Mouse (Mus musculus) mouse embryonic stem cell (cell line): Measurements from ENCODE around the gene Tekt3.

Source experiments
- in situ Hi-C, 2 experiments: fragments of 300-500 bp; cut with MboI; formaldehyde crosslinking; loops; 1 replicate in 1 of 2; 3 replicates in 1 of 2; pipeline ENCODE4 v1.14.3; 2019 to 2020; ENCODE audit warnings: low sequenced_read_pairs in 2 of 2, low pct_unique_long_range_greater_than_20kb in 1 of 2, mixed read lengths in 1 of 2; ENCODE audit not compliant: unreplicated experiment in 1 of 2

The Tekt3 gene

DNA sequence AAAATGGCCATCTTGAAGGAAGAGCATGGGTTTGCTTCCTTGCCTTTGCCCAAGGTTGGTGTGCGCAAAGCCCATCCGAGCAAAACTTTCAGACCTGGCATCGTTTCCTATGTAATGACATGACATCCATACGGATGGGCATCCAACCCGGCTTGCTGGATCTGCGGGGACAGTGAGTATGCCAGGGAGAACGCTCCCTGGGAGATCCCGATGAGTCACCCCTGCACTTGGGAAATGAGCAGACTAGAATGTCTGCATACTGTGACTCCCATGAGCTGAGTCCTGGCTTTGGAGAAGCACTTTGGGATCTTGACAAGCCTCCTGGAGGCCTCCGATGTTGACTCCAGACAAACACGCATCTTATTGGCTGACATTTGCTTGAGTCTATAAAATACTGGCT is 9.5 kb upstream of the Tekt3 start:
- in situ Hi-C loops: no loop called here

DNA sequence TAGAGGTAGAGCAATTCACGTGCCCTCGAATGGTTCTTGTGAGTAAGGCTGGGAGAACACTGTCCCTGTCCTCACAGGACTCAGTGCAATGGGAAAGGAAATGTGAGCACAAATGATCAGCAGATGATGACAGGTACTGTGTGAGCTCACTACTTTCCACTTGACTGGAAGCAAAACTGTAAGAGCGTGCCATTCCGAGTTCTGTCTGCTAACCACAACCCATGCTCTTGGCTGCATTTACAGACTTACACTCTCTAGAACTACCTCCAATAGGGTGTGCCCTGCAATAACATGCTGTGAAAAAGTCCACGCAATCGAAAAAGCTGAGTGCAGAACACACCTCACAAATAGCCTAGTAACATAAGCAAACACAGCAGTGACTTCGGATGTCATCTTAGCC is 5.9 kb upstream of the Tekt3 start:
- in situ Hi-C loops: no loop called here

DNA sequence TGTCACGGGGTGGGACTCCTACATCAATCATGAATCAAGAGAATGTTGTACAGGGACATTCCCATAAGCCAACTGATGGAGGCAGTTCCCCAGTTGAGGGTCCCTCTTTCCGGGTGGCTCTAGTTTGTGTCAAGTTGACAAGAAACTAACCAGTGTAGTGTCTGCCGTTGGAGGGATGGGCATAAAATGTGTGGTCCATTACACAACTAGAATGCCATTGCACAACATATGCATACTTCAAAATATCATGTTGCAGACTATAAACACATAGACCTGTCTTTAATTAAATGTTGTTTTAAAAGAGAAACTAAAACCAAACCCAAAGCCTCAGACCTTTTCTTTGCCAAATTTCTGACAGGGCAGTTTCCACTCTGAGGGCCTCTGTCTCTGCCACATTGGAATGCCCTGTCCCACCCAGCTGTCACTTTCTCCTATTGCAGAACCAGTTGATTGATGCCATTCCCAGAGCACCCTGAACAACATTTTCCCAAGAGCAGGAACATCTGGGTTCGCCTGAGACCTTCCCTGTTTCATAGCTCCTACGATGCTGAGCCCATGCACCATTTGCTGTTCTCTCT is 3.0 kb upstream of the Tekt3 start:
- in situ Hi-C loops: no loop called here

DNA sequence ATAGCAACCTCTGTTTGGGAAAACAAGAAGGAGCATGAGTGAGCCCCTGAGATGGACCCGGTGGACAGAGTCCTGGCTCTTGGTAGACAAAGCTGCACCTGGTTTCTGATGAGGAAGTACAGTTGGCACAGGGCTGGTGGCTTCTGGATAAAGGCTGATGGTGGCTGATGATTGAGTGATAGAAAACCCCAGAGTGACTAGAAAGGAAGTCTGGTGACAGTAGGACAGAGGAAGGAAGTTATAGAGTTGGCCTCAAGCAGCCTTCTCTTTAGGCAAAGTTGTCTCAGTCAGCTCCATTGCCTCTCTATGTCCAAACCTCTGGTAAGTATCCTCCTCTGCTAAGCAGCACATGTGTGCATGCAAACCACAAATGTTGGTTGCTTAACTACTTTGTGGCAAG is 1.5 kb upstream of the Tekt3 start:
- in situ Hi-C loops: no loop called here

- in situ Hi-C loops: no loop called here
Measured at GRCm38 (mm10) chr11:63066526-63066925, 5.1 kb downstream of the Tekt3 start.

DNA sequence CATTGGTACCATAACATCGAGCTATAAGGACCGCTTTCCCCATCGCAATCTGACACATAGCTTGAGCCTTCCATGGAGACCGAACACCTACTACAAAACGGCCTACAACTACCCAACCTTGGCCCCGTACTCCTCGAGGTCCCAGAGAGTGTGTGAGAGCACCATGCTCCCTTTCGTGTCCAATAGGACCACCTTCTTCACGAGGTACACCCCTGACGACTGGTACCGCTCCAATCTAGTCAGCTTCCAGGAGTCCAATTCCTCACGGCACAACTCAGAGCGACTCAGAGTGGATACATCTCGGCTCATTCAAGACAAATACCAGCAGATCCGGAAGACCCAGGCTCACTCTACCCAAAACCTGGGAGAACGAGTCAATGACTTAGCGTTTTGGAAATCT is 8.6 kb downstream of the Tekt3 start:
- in situ Hi-C loops: no loop called here

GRCm38 (mm10) chr11:63084536-63084935 is 23.1 kb downstream of the Tekt3 start:
- in situ Hi-C loops: no loop called here

GRCm38 (mm10) chr11:63088672-63089071 is 27.2 kb downstream of the Tekt3 start:
- in situ Hi-C loops: no loop called here

DNA sequence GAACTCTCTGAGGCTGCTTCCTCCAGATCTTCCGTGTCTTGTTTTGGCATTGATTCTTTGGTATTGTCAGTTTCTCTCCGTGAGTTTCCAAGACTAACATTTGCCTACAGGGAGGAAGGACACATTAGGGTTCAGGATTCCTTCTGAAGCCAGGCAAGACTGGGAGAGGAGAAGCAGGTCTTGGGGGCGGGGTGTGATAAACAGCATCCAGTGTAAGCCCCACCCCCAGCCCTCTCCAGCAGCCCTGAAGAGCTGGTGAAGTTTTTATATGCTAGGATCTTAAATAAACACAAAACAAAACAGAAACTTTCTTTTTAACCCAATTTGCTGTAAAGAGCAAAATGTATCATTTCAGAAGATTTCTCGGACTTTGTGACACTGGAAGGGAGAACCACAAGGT is 28.8 kb downstream of the Tekt3 start:
- in situ Hi-C loops: no loop called here

- in situ Hi-C loops: no loop called here
Measured at GRCm38 (mm10) chr11:63090986-63091385, 29.5 kb downstream of the Tekt3 start.

GRCm38 (mm10) chr11:63092271-63092670 is 30.8 kb downstream of the Tekt3 start:
- in situ Hi-C loops: no loop called here

GRCm38 (mm10) chr11:63093601-63094000 is 32.1 kb downstream of the Tekt3 start:
- in situ Hi-C loops: no loop called here

GRCm38 (mm10) chr11:63094496-63094895 is 33.0 kb downstream of the Tekt3 start:
- in situ Hi-C loops: no loop called here

DNA sequence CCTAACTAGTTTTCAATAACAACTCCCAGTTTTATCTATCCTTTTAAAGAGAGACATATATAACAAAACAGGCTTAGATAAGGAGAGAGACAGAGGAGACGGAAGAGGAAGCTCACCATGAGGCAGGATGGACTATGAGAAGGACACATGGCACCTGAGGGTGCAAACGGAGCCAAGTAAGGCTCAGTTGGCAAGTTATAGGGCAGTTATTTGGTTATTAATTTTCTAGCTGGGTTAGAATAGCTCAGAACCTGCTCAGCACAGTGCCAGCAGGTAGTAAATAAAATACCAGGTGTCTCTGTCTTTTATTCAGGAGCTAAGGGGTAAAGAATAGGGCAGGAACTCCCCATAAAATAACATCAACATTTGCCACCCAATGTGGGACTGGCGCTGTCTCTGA is 36.6 kb downstream of the Tekt3 start:
- in situ Hi-C loops: no loop called here

DNA sequence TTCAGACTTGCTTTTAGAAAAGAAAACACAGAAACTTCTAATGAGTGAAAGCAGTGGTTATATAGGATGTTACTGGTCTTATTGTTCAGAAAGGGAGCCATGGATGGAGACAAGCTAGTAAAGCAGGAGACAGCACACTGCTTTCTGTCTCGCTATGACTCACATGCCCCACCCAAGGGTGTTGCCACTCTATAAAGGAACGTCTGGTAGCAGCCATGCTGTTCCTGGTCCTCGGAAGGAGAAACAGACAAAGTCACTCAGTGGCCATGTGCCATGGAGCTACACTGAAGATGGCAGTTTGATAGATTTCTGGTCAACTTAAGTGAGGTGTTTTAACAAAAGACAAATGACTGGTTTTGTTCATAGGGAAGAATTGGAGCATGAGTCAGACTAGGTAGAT is 37.9 kb downstream of the Tekt3 start:
- in situ Hi-C loops: no loop called here

GRCm38 (mm10) chr11:63103256-63103655 is 41.8 kb downstream of the Tekt3 start:
- in situ Hi-C loops: no loop called here

- in situ Hi-C loops: no loop called here
Measured at GRCm38 (mm10) chr11:63104026-63104425, 42.6 kb downstream of the Tekt3 start.

GRCm38 (mm10) chr11:63109230-63109775 is 47.8 kb downstream of the Tekt3 start:
- in situ Hi-C loops: no loop called here

GRCm38 (mm10) chr11:63110329-63110728 is 48.9 kb downstream of the Tekt3 start:
- in situ Hi-C loops: no loop called here

GRCm38 (mm10) chr11:63114807-63115641 is 53.6 kb downstream of the Tekt3 start:
- in situ Hi-C loops: no loop called here
